Comparison of ENCODE assay signal across 25 mouse cellular contexts in the genomic region with DNA sequence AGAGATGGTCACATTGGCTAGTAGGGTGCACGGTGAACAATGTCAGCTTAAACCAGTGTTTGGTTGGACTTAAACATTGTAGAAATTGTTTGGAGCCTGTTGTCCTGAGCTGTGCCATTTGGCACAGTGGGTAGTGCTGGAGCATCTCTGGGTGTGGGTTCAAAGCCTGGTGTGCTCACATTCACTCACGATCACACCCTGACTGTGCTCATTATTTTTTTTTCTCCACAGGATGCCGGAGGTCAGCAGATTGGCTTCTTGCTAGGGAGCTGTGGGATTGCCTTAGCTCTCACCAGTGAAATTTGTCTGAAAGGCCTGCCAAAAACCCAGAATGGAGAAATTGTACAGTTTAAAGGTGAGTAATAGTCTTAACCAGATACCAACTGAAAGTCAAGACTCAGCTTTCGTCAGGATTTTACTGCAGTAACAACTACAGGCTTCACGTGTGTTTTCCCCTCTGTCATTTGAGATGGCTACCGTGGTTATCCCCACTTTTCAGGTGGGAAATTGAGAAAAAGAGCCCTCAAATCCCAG.
DNase-seq lines count a peak whose midpoint lies in the region; ATAC-seq and TF ChIP-seq lines count a peak whose summit lies in the region.
"Had no signal": no experiment of that assay in that cellular context is flagged by ENCODE, and none has a peak within 500 bp of the region (broad histone marks: within the 10 kb centered on the region; RNA-seq: fewer than 3 reads in every experiment).

No protein-coding gene starts in this region.

- peaks cover 17% of the 10 kb centered on the region; the same call in 1 of the 2 replicates for H3K36me3 ChIP-seq in stomach, postnatal 0 days (ENCODE audit: control insufficient read depth, insufficient read depth, low read length)

- no peak overlapping the region for H3K4me2 ChIP-seq in stomach, postnatal 0 days (replicated peaks; ENCODE audit: low read depth)
- H3K4me2 ChIP-seq: embryonic facial prominence, embryonic 15.5 days; forebrain, embryonic 13.5 days; kidney, embryonic 15.5 days; liver, embryonic 15.5 days; lung, embryonic 14.5 days had no signal

- H3K4me1 ChIP-seq in stomach, postnatal 0 days (replicated peaks; ENCODE audit: control insufficient read depth, insufficient read depth): no peaks in the 10 kb centered on the region
- H3K4me1 ChIP-seq: embryonic facial prominence, embryonic 10.5 days; kidney, embryonic 15.5 days; midbrain, embryonic 10.5 days had no signal

- DNase-seq in Muller cell, postnatal 12 days (ENCODE audit: inconsistent ontology term): peak; percentile 50
- DNase-seq in brain, adult 2 months (ENCODE audit: low read depth, low spot score): peak; percentile 79
- peak; percentile 52 for DNase-seq in cerebellum, adult 8-10 months
- peak; percentile 72 to 73 for DNase-seq in cerebellum, postnatal 25 days
- DNase-seq in adrenal gland, postnatal 14 days: no peak
- no peak for DNase-seq in stomach, postnatal 0 days (ENCODE audit: low spot score)
- DNase-seq in urinary bladder, postnatal 4 days (ENCODE audit: low spot score in 2 of 2): no peak
- DNase-seq in adrenal gland, postnatal 36 days: no peak
- DNase-seq: adrenal gland, adult 2 months; gastrocnemius, postnatal 14 days; heart, postnatal 14 days; kidney, adult 18-20 months; kidney, postnatal 25 days; lung, embryonic 14.5 days; right cerebral cortex, postnatal 4 days; thymus, postnatal 14 days had no signal

- H3K27me3 ChIP-seq in stomach, postnatal 0 days (ENCODE audit: control insufficient read depth, insufficient read depth, low read length): no peaks in the 10 kb centered on the region
- H3K27me3 ChIP-seq: embryonic facial prominence, embryonic 15.5 days; forebrain, embryonic 13.5 days; kidney, embryonic 15.5 days; liver, embryonic 15.5 days had no signal

- H3K9me3 ChIP-seq in stomach, postnatal 0 days (ENCODE audit: control insufficient read depth, low read length): no peaks in the 10 kb centered on the region
- H3K9me3 ChIP-seq: embryonic facial prominence, embryonic 10.5 days; embryonic facial prominence, embryonic 15.5 days; forebrain, embryonic 13.5 days; kidney, embryonic 15.5 days; liver, embryonic 15.5 days; midbrain, embryonic 10.5 days had no signal

- H3K4me3 ChIP-seq in stomach, postnatal 0 days (ENCODE audit: low read depth, low read length): no peak overlapping the region
- H3K4me3 ChIP-seq: embryonic facial prominence, embryonic 10.5 days; embryonic facial prominence, embryonic 15.5 days; forebrain, embryonic 13.5 days; kidney, embryonic 15.5 days; layer of hippocampus, adult 2 months; liver, embryonic 15.5 days; midbrain, embryonic 10.5 days had no signal

- H3K27ac ChIP-seq in stomach, postnatal 0 days (replicated peaks): no peak overlapping the region
- H3K27ac ChIP-seq: embryonic facial prominence, embryonic 10.5 days; embryonic facial prominence, embryonic 15.5 days; forebrain, embryonic 13.5 days; kidney, embryonic 15.5 days; layer of hippocampus, adult 2 months; liver, embryonic 15.5 days; midbrain, embryonic 10.5 days had no signal

- 87% methylated on average over 6 of the region's 6 CpGs for WGBS in stomach, postnatal 0 days

- TF ChIP-seq CTCF in stomach, postnatal 0 days (IDR thresholded peaks at IDR 0.05; ENCODE audit: low read depth): no peak

- TF ChIP-seq EP300 in stomach, postnatal 0 days (optimal IDR thresholded peaks at IDR 0.05): no peak

- no peak overlapping the region for H3K9ac ChIP-seq in stomach, postnatal 0 days (ENCODE audit: low read length)
- H3K9ac ChIP-seq: embryonic facial prominence, embryonic 15.5 days; forebrain, embryonic 13.5 days; kidney, embryonic 15.5 days; liver, embryonic 15.5 days; lung, embryonic 14.5 days had no signal

- ATAC-seq in stomach, postnatal 0 days (ENCODE audit: low FRiP score, low TSS enrichment): no peak
- ATAC-seq: forebrain, embryonic 13.5 days; hindbrain, embryonic 16.5 days; midbrain, embryonic 16.5 days had no signal

Comparison
In these comparisons a context has a peak if more than half of its experiments do, and no peak if none do; other contexts are left out.
1. DNase-seq: peak in Muller cell, postnatal 12 days (single experiment), brain, adult 2 months (single experiment), cerebellum, adult 8-10 months (single experiment) and cerebellum, postnatal 25 days (2 of 2); none in adrenal gland, postnatal 14 days (single experiment), stomach, postnatal 0 days (single experiment), urinary bladder, postnatal 4 days (0 of 2) and adrenal gland, postnatal 36 days (0 of 2).